Mouse (Mus musculus): Measurements from ENCODE around the gene Zic2.
"Not testable (repeated sequence)": the region's sequence is repeated elsewhere in the genome, so short reads cannot be mapped to it uniquely, and the experiment has no call there.

The Zic2 gene

GRCm38 (mm10) chr14:122474891-122475556 is at the start of gene Zic2:
Gene Zic2, plus strand, starts transcription at chr14:122475435.
- no peak for DNase-seq (ENCODE audit: low spot score)

GRCm38 (mm10) chr14:122426529-122427203 is 48.6 kb upstream of the Zic2 start:
- DNase-seq (ENCODE audit: low spot score): no peak

GRCm38 (mm10) chr14:122427204-122427560 is 48.1 kb upstream of the Zic2 start:
- no peak for DNase-seq (ENCODE audit: low spot score)

GRCm38 (mm10) chr14:122427654-122428053 is 47.6 kb upstream of the Zic2 start:
- no peak for DNase-seq (ENCODE audit: low spot score)

GRCm38 (mm10) chr14:122432558-122432957 is 42.7 kb upstream of the Zic2 start:
- no peak for DNase-seq (ENCODE audit: low spot score)

GRCm38 (mm10) chr14:122434039-122434438 is 41.2 kb upstream of the Zic2 start:
- no peak for DNase-seq (ENCODE audit: low spot score)

- no peak for DNase-seq (ENCODE audit: low spot score)
These were observed 38.4 kb upstream of the Zic2 start for GRCm38 (mm10) chr14:122436850-122437249.

- no peak for DNase-seq (ENCODE audit: low spot score)
These were observed 25.4 kb upstream of the Zic2 start for GRCm38 (mm10) chr14:122449601-122450495.

- no peak for DNase-seq (ENCODE audit: low spot score)
These were observed 24.5 kb upstream of the Zic2 start, which contains the start of gene Gm5089 for GRCm38 (mm10) chr14:122450496-122451382. Gene Gm5089, minus strand, starts transcription at chr14:122451115.

GRCm38 (mm10) chr14:122451551-122452145 is 23.6 kb upstream of the Zic2 start:
- no peak for DNase-seq (ENCODE audit: low spot score)

GRCm38 (mm10) chr14:122452701-122453387 is 22.4 kb upstream of the Zic2 start:
- no peak for DNase-seq (ENCODE audit: low spot score)

GRCm38 (mm10) chr14:122453388-122453995 is 21.7 kb upstream of the Zic2 start:
- no peak for DNase-seq (ENCODE audit: low spot score)

GRCm38 (mm10) chr14:122453996-122454738 is 21.1 kb upstream of the Zic2 start:
- no peak for DNase-seq (ENCODE audit: low spot score)

- no peak for DNase-seq (ENCODE audit: low spot score)
These were observed 20.2 kb upstream of the Zic2 start for GRCm38 (mm10) chr14:122454901-122455561.

GRCm38 (mm10) chr14:122455562-122455958 is 19.7 kb upstream of the Zic2 start:
- no peak for DNase-seq (ENCODE audit: low spot score)

GRCm38 (mm10) chr14:122459332-122459731 is 15.9 kb upstream of the Zic2 start:
- DNase-seq (ENCODE audit: low spot score): not testable (repeated sequence)

- DNase-seq (ENCODE audit: low spot score): no peak
These were observed 15.5 kb upstream of the Zic2 start for GRCm38 (mm10) chr14:122459776-122460175.

GRCm38 (mm10) chr14:122460226-122460625 is 15.0 kb upstream of the Zic2 start:
- no peak for DNase-seq (ENCODE audit: low spot score)

GRCm38 (mm10) chr14:122461500-122461899 is 13.7 kb upstream of the Zic2 start:
- no peak for DNase-seq (ENCODE audit: low spot score)

All from urinary bladder, postnatal 25 days (tissue).